24 mouse cellular contexts compared by ENCODE assay signal in genomic region chr9:34416153-34416552, GRCm38 (mm10).
"Had no signal": no experiment of that assay in that cellular context is flagged by ENCODE, and none has a peak within 500 bp of the region (broad histone marks: within the 10 kb centered on the region; RNA-seq: fewer than 3 reads in every experiment).

No protein-coding gene starts in this region.

- DNase-seq: gastrocnemius, adult 2 months; gastrocnemius, postnatal 10 days; gastrocnemius, postnatal 25 days; heart, postnatal 10 days; heart, postnatal 4 days; kidney, adult 18-20 months; kidney, adult 8-10 months; kidney, postnatal 10 days; kidney, postnatal 25 days; kidney, postnatal 4 days; liver had no signal

- H3K4me2 ChIP-seq: heart, embryonic 12.5 days; hindbrain, embryonic 12.5 days; hindbrain, embryonic 14.5 days; intestine, embryonic 15.5 days; liver, embryonic 12.5 days had no signal

- H3K27me3 ChIP-seq: hindbrain, embryonic 12.5 days; intestine, embryonic 15.5 days; liver, embryonic 12.5 days had no signal

- H3K4me1 ChIP-seq: heart, embryonic 10.5 days; heart, embryonic 12.5 days; intestine, embryonic 15.5 days; liver, embryonic 12.5 days had no signal

- H3K27ac ChIP-seq: gastrocnemius, adult 2 months; heart, embryonic 10.5 days; hindbrain, embryonic 10.5 days; hindbrain, embryonic 12.5 days; hindbrain, embryonic 14.5 days; intestine, embryonic 15.5 days; layer of hippocampus, adult 2 months; left cerebral cortex, adult 2 months; liver, embryonic 12.5 days; liver, embryonic 14.5 days had no signal

- H3K9ac ChIP-seq: heart, embryonic 12.5 days; hindbrain, embryonic 12.5 days; hindbrain, embryonic 14.5 days; intestine, embryonic 15.5 days; liver, embryonic 12.5 days; liver, embryonic 14.5 days had no signal

- ATAC-seq: hindbrain, embryonic 16.5 days; inflammation-experienced regulatory T-cells, adult 6 months; intestine, embryonic 15.5 days; intestine, postnatal 0 days; liver, embryonic 12.5 days had no signal

- H3K9me3 ChIP-seq: heart, embryonic 10.5 days; heart, embryonic 12.5 days; hindbrain, embryonic 10.5 days; hindbrain, embryonic 12.5 days; intestine, embryonic 15.5 days; liver, embryonic 12.5 days had no signal

- H3K36me3 ChIP-seq: heart, embryonic 10.5 days; heart, embryonic 12.5 days; hindbrain, embryonic 10.5 days; hindbrain, embryonic 12.5 days; intestine, embryonic 15.5 days; liver, embryonic 12.5 days had no signal

- H3K4me3 ChIP-seq: gastrocnemius, adult 2 months; heart, embryonic 10.5 days; heart, embryonic 12.5 days; hindbrain, embryonic 10.5 days; hindbrain, embryonic 12.5 days; intestine, embryonic 15.5 days; layer of hippocampus, adult 2 months; left cerebral cortex, adult 2 months; liver, embryonic 12.5 days had no signal
